Mouse (Mus musculus) testis, adult 2 months (tissue): ENCODE measurements around the gene 2810408A11Rik.
A peak's percentile ranks its signal among the peaks of the same experiment; 100 is the strongest.

ENCODE experiments used
- CTCF ChIP-seq: fragments of 200-500 bp; IDR thresholded peaks from 2 replicates; pipeline ENCODE4 v1.5.1; 2012; ENCODE audit warnings: low read depth, mild to moderate bottlenecking, inconsistent platforms, low read length, moderate library complexity; ENCODE audit not compliant: control insufficient read depth, insufficient read depth, insufficient replicate concordance
- POLR2A ChIP-seq: fragments of 200-500 bp; IDR thresholded peaks from 2 replicates; pipeline ENCODE4 v1.6.1; 2012; ENCODE audit warnings: low read depth, mild to moderate bottlenecking, inconsistent platforms, low read length, moderate library complexity; ENCODE audit not compliant: control insufficient read depth

DNA sequence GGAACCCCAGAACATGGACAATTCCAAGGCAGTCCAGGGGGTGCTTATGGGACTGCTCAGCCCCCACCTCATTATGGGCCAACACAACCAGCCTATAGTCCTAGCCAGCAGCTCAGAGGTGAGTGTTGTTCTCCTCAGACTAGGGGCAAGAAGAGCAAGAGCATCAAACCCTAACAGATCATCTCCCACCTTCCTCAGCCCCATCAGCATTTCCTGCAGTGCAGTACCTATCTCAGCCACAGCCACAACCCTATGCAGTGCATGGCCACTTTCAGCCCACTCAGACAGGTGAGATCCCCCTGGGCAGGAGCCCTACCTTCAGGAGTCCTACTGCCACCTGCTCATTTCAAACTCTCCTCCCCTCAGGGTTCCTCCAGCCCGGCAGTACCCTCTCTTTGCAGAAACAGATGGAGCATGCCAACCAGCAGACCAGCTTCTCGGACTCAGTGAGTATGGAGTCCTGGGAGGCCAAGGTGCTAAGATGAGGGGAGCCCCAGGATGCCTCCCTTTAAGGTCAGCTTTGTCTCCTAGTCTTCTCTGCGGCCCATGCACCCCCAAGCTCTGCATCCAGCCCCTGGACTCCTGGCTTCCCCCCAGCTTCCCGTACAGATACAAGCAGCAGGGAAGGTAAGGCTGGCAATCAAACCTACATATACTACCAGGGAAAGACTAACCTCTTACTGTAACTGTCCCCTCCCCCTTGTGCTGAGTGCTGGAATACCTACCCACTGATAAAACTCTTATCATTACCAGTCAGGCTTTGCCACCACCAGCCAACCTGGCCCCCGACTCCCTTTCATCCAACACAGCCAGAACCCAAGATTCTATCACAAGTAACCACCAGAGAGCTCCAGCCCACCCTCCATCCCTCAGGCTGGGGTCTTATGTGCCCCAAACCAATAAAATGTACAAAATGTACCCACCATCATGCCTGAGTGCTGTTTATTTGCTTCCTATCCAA is 15.2 kb upstream of the 2810408A11Rik start:
- peak; percentile 17; the same call in 1 of the 2 replicates for TF ChIP-seq POLR2A
- TF ChIP-seq CTCF, result no peak
